Mouse (Mus musculus) gastrocnemius, adult 18-20 months (tissue): ENCODE measurements around the gene Dhx58. TPM values are rescaled to one million over a fixed set of nuclear protein-coding genes. Genes with fewer than 3 reads are reported as not detected.

ENCODE experiments used
- DNase-seq: peaks from one replicate; pipeline ENCODE4 v3.0.0; 2021; ENCODE audit warnings: low spot score
- long read RNA-seq, 2 experiments: library from polyadenylated mRNA; stranded (forward); transcript quantifications; one replicate each; pipeline ENCODE4 v2.0.0; 2021
- total RNA-seq, 2 experiments: library from RNA; stranded (reverse); gene quantifications; 2 replicates each; pipeline ENCODE4 v1.2.3; 2021

The Dhx58 gene
- total RNA-seq: under 1 TPM; 0.16 to 0.21 TPM
- long read RNA-seq, experiment 1: 0 reads
- long read RNA-seq, experiment 2: 0 reads

DNA sequence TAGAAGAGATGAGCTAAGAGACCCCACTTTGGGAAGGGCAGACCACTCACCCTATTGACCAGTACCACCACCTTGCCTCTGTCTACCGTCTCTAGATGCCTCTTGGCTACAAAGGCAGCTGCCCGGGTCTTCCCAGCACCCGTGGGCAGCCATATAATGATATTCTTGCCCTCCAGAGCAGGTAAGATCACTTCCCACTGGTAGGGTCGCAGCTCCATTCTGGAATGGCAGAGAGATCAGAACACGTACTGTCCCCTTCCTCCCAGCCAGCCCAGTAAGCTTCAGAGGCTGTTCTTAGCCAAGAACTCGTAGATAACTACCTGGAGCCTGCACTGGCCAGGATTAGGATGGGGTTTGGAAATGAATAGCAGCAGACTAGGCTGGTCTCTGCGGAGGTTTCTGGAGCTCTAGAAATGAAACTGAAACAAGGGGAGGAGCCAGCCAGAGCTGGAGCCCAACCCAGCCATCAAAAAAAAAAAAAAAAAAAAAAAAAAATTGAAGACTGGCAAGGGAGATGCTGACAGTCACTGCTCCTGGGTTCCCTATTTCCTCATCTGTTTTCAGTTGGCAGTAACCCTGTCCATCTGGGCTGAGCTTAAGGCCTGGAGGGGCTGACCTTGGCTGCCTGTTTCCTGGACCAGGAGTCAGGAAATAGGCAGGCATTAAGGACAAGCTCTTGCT lies at the start of gene Dhx58:
Dhx58 (minus strand) TSS at position 421 of the 681 bp plus-strand sequence.
- peak; percentile 54 for DNase-seq

DNA sequence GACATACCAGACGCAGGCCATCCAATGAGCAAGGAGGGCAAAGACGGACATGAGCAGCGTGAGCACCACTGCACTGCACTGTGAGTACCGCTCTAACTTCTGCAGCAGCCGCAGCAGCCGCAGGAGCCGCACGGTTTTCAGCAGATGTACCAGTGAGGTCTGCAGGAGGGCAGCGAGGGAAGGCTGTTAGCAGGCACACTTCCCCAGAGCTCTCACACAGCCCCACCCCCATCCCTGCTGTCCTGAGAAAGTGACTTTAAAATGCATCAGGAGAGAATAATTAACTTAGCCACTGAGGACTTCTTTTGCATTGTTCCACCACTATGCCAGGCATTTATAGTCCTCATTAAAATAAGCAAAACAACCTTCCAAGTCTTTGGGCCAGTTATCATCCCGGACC lies 48.2 kb upstream of the Dhx58 start:
- DNase-seq: no peak

DNA sequence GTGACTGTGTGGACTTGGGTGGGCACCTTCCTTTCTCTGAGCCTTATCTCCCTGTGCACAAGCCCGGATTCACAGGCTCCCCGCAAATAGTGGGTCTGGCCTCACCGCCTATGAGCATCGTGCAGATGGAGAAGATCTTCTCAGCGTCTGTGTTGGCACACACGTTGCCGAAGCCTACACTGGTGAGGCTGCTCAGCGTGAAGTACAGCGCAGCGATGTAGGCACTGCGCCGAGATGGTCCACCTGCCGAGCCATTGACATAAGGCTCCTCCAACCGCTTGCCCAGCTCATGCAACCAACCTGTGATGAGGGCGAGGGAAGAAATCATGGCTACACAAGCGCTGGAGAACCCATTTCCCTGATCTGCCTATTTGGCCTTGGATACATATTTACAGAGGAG lies 46.1 kb upstream of the Dhx58 start:
- DNase-seq: no peak

DNA sequence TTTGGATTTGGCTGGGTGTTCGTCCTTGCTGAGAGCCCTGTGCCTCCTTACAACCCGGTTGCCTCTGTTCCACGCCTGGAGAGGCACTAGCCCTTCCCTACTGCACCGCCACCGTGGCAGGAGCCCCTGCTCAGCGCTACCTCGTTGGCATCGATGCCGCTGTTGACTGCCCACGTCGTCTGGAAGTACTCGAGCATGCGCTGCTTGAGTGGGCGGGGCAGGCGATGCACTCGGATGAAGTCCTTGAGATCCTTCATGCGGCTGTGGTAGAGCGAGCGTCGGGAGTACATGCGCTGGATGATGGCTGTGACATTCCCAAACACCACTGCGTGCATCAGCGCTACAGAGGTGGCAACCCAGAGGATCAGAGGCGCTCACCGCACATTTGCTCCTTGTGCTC lies 45.4 kb upstream of the Dhx58 start:
- DNase-seq: no peak

DNA sequence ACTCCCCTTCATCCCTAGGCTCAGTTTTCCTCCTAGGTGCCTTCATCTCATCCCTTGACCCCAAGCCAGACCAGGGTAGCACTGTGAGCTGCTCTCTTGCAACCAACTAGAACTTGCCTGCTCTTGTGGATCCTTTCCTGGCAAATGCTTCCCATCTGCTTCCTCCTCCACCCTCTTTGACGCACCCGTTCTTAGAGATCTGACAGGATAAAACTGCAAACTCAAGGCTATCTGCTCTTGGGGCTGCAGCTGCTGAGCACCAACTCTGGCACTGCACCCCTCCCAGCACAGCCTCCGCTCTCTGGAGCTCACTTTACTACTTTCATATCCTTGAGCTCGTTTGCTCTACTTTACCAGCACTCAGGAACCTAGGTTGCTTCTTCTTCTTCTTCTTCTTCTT lies 44.5 kb upstream of the Dhx58 start:
- no peak for DNase-seq

DNA sequence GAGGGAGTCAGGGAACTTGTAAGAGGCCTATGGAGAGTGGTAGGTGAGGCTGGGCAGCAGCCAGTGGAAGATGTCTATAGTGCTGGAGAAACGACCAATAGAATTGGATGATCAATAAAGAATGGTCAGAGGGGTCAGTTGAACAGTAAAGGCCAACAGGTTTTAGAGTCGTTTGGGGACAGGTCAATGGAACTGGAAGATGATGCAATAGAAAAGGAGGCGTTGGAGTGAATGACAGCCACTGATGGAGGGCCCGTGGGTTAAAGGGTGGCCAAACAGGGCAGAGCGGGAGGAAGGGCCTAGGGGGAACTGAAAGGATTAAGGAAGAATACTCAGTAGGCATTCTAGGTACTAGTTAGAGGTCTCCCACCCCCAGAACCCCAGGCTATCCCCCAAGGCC lies 43.0 kb upstream of the Dhx58 start:
- no peak for DNase-seq

DNA sequence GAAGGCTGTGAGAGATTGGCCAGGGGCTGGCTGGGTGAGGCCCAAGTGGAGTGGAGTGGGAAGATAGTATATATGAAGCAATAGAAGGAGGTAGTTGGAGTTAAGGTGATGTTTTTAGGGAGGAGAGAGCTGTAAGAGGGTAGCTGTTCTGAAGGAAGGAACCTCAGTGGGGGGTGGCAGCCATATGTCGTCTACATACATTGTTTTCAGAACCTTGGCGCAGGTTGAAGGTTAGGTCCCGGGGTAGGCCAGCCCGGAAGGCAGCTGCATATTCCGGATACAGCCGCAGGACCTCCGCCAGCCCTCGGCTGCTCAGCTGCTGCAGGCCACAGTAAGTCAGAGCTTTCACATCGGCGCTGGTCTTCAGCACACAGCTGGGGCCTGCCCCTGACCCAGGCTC lies 42.5 kb upstream of the Dhx58 start:
- DNase-seq: no peak

DNA sequence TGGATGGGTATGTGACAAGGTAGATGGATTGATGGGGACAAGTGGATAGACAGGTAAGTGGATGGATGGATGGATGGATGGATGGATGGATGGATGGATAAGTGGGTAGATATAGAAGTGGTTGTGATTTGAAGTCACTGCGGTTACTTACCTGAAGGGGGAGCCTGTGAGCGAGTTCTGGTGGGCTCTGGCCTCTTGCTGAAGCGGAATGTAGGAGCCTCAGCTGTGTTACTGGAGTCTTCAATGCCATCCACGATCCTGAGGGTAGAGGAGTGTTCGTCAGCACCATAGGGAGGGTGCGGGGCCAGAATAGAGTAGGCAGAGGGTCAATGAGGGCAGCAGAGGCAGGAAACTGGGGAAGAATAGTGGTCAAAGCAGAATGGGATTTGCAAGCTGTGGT lies 41.0 kb upstream of the Dhx58 start:
- peak; percentile 48 for DNase-seq

DNA sequence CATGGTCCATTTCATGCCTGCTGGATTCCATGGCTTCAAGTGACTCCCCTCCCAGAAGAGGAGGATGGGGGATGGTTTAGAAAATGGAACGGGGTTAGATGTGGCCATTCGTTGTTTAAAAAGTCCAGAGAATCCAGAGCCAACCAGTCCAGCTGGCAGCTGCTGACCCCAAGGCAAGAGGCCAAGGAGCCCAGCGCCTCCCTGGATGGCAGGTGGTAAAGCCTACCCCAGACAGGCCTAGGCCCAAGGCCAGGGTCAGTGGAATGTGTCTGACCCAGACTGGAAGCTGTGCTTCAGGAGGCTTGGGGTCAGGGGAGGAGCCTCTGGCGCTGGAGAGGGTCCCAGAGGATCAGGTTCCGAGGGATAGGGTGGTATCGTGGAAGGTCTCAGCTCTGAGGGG lies 37.3 kb upstream of the Dhx58 start:
- peak; percentile 63 for DNase-seq

DNA sequence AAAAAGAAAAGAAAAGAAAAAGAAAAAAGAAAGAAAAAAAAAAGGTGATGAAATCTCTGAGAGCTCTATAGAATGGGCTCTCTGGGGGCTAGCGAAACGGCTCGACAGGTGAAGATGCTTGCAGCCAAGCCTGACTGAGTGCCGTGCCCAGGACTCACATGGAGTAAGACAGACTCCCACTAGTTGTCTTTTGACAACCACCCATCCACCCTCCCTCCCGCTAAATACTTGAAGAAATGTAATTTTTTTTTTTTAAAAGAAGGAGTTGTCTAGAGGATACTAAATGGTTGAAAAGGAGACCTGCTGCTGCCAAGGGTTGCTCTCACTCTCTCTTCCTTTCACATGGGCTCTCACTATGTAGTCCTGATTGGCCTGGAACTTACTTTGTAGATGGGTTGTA lies 34.7 kb upstream of the Dhx58 start:
- DNase-seq: no peak

DNA sequence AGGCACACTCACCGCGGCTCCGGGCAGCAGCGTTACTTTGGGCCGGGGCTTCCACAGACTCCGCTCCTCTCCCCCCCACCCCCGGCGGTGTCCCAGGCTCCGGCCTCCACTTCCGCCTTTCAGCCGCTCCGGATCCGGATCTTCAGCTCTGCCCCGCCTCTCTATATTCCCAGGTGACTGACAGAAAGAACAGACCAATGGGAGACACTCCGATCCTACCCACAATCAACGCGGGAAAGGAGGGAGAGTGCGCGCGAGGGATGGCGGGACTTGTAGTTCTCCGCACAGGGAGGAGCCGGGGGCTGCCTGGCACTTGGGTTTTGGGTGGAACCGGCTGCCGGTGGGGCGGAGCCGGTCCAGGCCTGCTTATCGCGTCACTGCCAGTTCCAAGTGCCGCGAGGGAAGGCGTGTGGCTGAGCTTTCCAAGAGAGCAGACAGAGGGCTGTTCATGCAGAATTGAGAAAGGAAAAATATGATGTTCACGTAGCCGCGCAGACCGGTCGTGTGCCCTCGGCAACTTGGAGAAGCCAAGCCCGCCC lies 34.1 kb upstream of the Dhx58 start, which contains the start of gene Rab5c:
Rab5c (minus strand) TSS at position 150 of the 539 bp plus-strand sequence.
- peak; percentile 99 for DNase-seq

DNA sequence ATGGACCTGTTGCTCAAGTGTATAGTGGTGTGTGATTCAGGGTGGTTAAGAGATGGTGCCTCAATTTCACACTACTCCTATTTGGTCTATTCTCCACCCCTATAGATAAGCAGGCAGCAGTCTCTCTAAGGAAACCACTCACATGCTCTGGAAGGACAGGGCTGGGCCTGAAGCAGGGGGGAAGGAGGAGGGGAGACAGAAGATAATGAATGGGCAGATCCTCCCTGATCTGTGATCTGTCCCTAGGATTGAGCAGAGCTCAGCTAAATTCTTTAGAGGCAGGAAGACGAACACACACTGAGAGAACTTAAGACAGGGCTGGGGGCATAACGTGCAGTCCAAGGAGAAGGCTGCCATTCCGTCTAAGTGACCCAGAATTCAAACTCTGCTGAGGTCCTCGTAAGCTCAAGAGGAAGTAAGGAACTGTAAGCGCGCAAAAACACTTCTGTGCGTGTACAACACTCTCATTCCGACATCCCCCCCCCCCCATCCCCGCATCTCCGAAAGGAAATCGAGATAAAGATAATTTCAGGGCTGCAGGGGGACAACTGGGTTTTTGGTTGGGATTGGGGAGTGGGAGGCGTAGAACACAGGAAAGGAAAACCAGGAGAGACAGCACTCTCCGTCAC lies 33.1 kb upstream of the Dhx58 start:
- DNase-seq: no peak

DNA sequence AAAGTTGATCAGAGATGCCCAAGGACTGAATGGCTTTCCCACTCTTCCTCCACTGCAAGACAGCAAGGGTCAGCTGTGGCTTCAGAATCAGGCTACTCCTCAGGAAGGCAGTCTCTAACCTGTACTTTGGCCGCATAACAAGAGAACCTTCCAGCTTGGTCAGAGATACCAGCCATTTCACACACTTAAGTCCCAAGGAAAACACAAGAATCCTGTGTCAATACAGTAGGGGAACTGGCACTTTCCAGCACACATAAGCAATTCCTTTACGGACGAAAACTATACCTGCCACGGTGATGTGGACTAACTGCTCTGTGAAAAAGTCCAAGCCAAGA lies 32.6 kb upstream of the Dhx58 start:
- no peak for DNase-seq

DNA sequence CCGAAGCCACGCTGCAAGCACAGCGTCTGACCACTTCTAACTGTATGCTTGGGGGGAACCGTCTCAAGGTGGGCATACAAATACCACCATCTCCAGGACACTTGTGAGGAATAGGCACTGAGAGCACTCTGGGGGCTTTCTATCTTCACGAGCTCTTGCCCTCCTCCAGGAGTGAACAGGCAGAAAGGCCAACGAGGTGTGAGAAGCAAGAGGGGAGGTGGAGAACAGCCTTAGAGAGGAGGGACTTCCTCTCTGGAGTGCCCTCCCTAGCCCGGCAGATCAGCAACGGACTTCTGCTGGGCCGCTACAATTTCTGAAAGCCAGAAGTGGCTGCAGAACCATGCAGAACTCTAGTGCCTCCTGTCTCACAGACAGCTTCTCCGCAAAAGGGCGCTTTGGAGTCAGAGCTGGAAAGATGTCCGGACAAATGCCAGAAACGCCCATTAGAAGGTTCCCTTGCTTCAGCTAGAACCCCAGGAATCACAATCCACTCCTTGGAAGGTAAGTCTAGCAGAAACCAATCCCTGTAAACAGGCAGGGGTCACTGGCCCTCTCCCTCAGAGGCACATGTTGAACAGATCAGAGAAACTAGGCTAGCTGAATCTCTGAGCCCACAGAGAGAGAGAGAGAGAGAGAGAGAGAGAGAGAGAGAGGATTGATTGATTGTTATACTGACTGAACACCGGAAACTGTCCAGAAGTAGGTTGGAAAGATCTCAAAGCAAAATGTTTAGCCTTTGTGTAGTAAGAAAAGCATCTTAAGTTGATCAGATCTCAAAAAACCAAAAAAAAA lies 32.1 kb upstream of the Dhx58 start:
- DNase-seq: no peak

DNA sequence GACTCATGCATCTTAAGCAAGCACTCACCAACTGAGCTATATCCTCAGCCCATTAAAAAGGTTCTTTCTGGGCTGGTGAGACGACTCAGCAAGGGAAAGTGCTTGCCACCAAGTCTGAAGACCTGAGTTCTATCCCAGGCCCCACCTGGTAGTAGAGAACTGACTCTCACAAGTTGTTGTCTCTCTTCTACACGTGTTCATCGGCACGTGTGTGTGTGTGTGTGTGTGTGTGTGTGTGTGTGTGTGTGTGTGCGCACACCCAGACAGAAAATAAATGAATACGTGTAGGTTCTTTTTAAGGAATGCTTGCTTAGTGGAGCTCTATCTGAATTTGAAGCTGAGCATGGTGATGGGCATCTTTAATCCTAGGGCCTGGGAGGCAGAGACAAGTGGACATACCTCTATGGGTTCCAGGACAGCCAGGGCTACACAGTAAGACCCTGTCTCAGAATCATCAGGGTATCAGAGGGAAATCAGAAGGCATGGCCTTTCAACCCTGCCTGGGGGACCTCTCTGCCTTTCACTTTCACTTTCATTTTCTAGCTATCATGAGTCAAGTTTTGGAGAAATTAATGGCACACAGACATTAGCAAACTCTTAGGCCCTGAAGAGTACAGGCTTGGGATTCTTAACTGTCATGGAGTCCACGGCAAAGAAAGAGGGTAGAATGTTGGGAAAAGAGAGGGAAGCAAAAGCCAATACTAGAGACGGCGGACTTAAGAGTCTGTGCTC lies 31.2 kb upstream of the Dhx58 start:
- no peak for DNase-seq

DNA sequence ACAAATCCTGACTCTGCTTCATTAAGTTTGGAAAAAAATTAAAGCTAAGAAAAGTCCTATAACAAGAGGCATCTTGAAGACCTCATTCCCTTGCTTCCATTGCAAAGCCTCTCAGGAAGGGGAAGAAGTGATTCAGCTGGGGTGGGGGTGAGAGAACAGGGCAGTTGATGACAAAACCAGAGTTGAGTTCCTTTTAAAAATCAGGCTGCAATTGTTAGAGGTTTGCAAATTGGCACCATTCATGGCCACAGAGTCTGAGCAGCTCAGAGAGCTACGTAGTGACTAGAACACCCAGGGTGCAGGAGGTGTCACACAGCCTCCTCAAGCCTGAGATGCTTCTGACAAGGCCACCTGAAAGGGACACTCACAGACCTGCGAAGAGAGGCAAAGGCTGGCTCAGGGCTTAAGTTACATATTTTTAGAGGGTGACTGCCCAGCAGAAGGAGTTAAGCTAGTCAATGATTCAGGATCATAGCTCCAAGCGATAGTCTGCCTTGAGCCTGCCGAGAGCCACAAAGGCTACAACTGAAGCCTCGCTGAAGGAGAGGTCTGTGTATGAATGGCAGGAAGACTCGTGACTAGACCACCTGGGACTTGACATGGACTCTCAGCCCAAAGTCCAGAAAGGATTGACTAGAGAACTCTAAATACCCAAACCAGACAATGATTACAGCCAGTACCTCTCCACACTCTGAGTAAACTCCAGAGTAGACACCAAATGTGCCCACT lies 26.6 kb upstream of the Dhx58 start:
- DNase-seq: no peak

DNA sequence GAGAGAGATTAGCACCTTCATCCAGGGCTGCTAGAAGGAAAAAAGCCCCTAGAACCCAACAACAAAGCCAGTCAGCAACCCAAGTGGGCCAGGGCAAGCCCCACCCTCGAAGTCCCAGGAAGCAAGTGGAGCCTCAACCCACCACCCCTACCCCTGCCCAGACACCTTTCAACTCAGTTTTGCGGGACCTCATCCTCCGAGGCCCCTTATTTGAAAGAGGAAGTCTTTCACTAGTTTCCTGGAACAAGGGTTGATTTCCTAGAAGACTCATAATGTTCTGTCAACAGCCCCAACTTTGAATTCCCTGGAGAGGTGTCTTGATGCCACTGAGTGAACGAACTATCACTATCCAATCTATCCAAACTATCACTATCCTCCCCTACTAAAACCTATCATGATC lies 25.9 kb upstream of the Dhx58 start:
- no peak for DNase-seq

DNA sequence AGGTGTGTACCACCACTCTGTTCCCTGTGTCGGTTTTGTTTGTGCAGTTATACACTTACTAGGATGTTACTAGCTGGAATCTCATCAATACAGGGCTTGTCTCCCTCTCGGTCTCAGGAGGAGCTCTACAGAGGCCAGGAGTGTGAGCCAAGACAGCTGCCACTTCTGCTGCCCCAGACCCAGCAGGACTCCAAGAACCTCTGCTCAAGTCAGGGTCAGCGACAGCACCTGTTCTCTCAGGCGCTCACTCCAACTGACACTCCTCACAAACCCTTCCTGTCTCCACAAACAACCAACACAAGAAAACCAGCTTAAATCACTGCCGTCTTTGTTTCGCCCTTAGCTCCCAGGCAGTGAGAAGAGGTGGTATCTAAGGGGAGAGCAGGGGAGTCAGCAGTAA lies 24.5 kb upstream of the Dhx58 start:
- no peak for DNase-seq

DNA sequence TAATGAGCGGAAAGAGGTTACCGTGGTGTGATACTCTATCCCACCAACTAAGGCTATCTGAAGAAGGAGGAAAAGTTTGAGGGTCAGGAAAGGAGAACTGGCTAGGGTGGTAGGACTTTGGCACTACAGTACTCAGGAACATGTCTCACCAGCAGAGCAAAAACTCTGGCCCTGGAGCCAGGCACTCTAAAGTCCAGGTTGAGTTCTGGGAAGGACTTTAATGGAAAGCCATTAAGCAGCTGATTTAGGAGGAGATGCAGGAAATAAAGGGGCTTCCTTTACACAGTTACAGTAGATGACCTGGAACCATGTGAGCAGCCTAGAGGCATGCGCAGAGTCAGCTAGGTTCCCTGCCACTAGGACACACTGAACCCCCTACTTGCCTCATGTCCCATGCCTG lies 23.1 kb upstream of the Dhx58 start:
- no peak for DNase-seq

DNA sequence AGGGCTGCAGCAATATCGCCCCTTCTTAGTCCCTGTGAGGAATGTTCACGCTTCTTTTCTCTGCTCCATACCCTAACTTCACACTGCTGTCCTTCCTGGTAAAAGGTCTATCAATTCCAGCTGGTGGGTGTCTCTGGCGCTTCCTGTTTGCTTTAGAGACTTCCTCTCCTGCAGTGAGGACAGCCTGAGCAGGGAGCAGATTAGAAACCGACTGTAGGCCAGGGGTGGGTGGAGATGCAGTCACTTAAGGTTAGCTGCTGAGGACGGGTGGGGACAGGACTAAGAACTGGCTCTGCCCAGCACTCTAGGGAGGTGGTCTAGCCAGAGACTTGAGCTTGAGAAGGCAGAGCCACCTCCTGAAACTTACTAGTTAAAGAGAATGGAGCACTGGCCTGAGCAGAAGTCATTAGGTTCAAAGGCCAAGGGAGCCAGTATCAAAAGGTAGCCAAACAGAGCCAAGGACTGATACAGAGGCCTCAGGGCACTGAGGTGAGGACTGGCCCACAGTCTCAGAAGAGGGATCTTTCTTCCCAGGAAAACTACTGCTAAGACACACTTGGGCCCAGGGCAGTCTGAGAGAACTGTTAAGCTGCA lies 20.9 kb upstream of the Dhx58 start:
- no peak for DNase-seq
